Mouse (Mus musculus): ENCODE measurements around the gene Gm49366. TPM values are rescaled to one million over a fixed set of nuclear protein-coding genes. Genes with fewer than 3 reads are reported as not detected.

Gene Gm49366
- total RNA-seq, 1 experiment from 2014 or later = not detected

Other genes with a start within 250 kb of the Gm49366 start
- 27.5 and 29.7 TPM in 2 replicates for gene Numb, start 117.0 kb upstream of the Gm49366 start, total RNA-seq (2017)
- gene Riox1, start 88.3 kb upstream of the Gm49366 start, total RNA-seq (2017) = 12.8 and 14.8 TPM in 2 replicates
- gene Heatr4, start 54.1 kb upstream of the Gm49366 start, total RNA-seq (2017) = not detected in 2 replicates
- gene Acot2, start 51.1 kb upstream of the Gm49366 start, total RNA-seq (2017) = 23.0 and 25.0 TPM in 2 replicates
- gene Acot1, start 29.4 kb upstream of the Gm49366 start, total RNA-seq (2017) = 39.0 and 44.3 TPM in 2 replicates
- gene Acot4, start 556 bp upstream of the Gm49366 start, total RNA-seq (2017) = 0.30 and 0.69 TPM in 2 replicates
- gene Acot3, start 13.2 kb downstream of the Gm49366 start, total RNA-seq (2017) = not detected in 2 replicates
- gene Acot5, start 30.4 kb downstream of the Gm49366 start, total RNA-seq (2017) = not detected in 2 replicates
- gene Acot6, start 61.7 kb downstream of the Gm49366 start, total RNA-seq (2017) = 2.8 and 3.4 TPM in 2 replicates
- 2.9 and 3.7 TPM in 2 replicates for gene Dnal1, start 75.4 kb downstream of the Gm49366 start, total RNA-seq (2017)
- gene Pnma1, start 109.6 kb downstream of the Gm49366 start, total RNA-seq (2017) = 0.94 and 2.0 TPM in 2 replicates
- gene Elmsan1, start 179.9 kb downstream of the Gm49366 start, total RNA-seq (2017) = 19.9 and 22.3 TPM in 2 replicates
- gene Ptgr2, start 246.3 kb downstream of the Gm49366 start, total RNA-seq (2017) = 70.7 and 79.0 TPM in 2 replicates

Measured in hematopoietic stem cell, adult 5-6 weeks (primary cell).